Mouse (Mus musculus): ENCODE measurements around the gene Tfpi. TPM values are rescaled to one million over a fixed set of nuclear protein-coding genes. Genes with fewer than 3 reads are reported as not detected.
"Not testable (repeated sequence)": the region's sequence is repeated elsewhere in the genome, so short reads cannot be mapped to it uniquely, and the experiment has no call there.

Gene Tfpi
- total and polyA plus RNA-seq, 2 experiments from 2014 or later: 10.4 to 13.2 TPM

GRCm38 (mm10) chr2:84402713-84403112 is 73.9 kb downstream of the Tfpi start:
- Histone ChIP-seq H3K27ac (ENCODE audit: low read depth, low read length) (no peak overlapping the region), H3K36me3 (ENCODE audit: insufficient read depth, low read length) (no peaks in the 10 kb centered on the region), H3K4me1 (ENCODE audit: insufficient read depth, low read length) (no peaks in the 10 kb centered on the region), H3K4me2 (ENCODE audit: low read depth, low read length, poor library complexity, severe bottlenecking) (no peak overlapping the region), H3K4me3 (ENCODE audit: low read depth, low read length) (no peak overlapping the region), H3K9me3 (ENCODE audit: low read length) (no peaks in the 10 kb centered on the region), H3K9ac (replicated peaks; ENCODE audit: low read length, poor library complexity, severe bottlenecking) (no peak overlapping the region), H3K27me3 (ENCODE audit: insufficient read depth, low read length) (no peaks in the 10 kb centered on the region)
- no peak for TF ChIP-seq CTCF (IDR thresholded peaks at IDR 0.05)
- ATAC-seq (ENCODE audit: low FRiP score) (no peak), DNase-seq (ENCODE audit: low spot score) (no peak)
- 83% methylated on average over 3 of the region's 3 CpGs for WGBS

GRCm38 (mm10) chr2:84396557-84396956 is 80.0 kb downstream of the Tfpi start:
- no peak overlapping the region for H3K4me3 ChIP-seq (ENCODE audit: low read depth, low read length)
- WGBS: 63% methylated on average over 4 of the region's 4 CpGs
- H3K36me3 ChIP-seq (ENCODE audit: insufficient read depth, low read length): no peaks in the 10 kb centered on the region
- ATAC-seq (ENCODE audit: low FRiP score) (0 out of 2 replicates have a peak, but pooled peaks have one; percentile 31), DNase-seq (ENCODE audit: low spot score) (peak; percentile 31)
- no peak overlapping the region for H3K9ac ChIP-seq (replicated peaks; ENCODE audit: low read length, poor library complexity, severe bottlenecking)
- H3K9me3 ChIP-seq (ENCODE audit: low read length): no peaks in the 10 kb centered on the region
- no peaks in the 10 kb centered on the region for H3K27me3 ChIP-seq (ENCODE audit: insufficient read depth, low read length)
- no peak overlapping the region for H3K4me2 ChIP-seq (ENCODE audit: low read depth, low read length, poor library complexity, severe bottlenecking)
- no peaks in the 10 kb centered on the region for H3K4me1 ChIP-seq (ENCODE audit: insufficient read depth, low read length)
- TF ChIP-seq CTCF (IDR thresholded peaks at IDR 0.05): no peak
- H3K27ac ChIP-seq (ENCODE audit: low read depth, low read length): no peak overlapping the region

DNA sequence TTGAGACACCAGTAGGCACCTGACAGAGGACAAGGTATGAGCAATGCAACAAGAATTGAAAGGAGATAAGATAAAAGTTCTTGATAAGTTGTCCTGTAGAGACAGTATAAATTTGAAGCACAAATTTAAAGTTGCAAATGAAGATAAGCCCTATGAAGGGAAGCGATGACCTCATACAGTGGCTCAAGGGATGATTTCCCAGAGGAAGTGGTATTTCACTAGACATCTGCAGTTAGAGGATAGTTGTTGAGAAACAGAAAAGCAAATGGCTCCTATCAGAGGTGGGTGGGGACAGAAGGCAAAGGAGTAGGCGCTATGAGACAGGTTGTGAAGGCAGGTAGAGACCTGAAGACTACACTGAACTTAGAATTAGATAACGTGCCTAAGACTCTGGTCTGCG is 83.3 kb downstream of the Tfpi start:
- WGBS: 96% methylated on average over 4 of the region's 4 CpGs
- Histone ChIP-seq H3K27me3 (ENCODE audit: insufficient read depth, low read length) (no peaks in the 10 kb centered on the region), H3K27ac (ENCODE audit: low read depth, low read length) (no peak overlapping the region), H3K4me3 (ENCODE audit: low read depth, low read length) (no peak overlapping the region), H3K9me3 (ENCODE audit: low read length) (no peaks in the 10 kb centered on the region), H3K4me1 (ENCODE audit: insufficient read depth, low read length) (no peaks in the 10 kb centered on the region), H3K4me2 (ENCODE audit: low read depth, low read length, poor library complexity, severe bottlenecking) (no peak overlapping the region), H3K9ac (replicated peaks; ENCODE audit: low read length, poor library complexity, severe bottlenecking) (no peak overlapping the region), H3K36me3 (ENCODE audit: insufficient read depth, low read length) (no peaks in the 10 kb centered on the region)
- no peak for TF ChIP-seq CTCF (IDR thresholded peaks at IDR 0.05)
- no peak for ATAC-seq (ENCODE audit: low FRiP score)
- no peak for DNase-seq (ENCODE audit: low spot score)

DNA sequence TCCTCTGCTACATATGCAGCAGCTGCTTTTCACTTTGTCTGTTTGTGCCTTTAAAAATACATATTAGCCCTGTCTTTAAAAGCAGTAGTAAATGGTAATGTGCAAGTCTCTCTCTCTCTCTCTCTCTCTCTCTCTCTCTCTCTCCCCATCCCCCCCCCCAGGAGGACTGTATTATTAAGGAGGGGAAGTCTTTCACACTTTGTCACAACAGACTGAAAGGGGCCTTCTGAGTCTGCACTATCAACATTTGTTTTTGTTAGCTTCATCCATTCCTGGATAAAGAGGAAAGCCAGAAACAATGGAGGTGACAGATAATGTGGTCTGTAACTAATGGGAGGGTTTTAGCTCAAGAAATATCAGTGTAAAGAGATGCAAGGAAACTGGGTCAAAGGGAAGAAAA is 87.5 kb downstream of the Tfpi start:
- no peaks in the 10 kb centered on the region for H3K36me3 ChIP-seq (ENCODE audit: insufficient read depth, low read length)
- no peaks in the 10 kb centered on the region for H3K9me3 ChIP-seq (ENCODE audit: low read length)
- no peaks in the 10 kb centered on the region for H3K4me1 ChIP-seq (ENCODE audit: insufficient read depth, low read length)
- TF ChIP-seq CTCF (IDR thresholded peaks at IDR 0.05): no peak
- DNase-seq (ENCODE audit: low spot score): no peak
- no peak overlapping the region for H3K4me2 ChIP-seq (ENCODE audit: low read depth, low read length, poor library complexity, severe bottlenecking)
- no peak overlapping the region for H3K9ac ChIP-seq (replicated peaks; ENCODE audit: low read length, poor library complexity, severe bottlenecking)
- H3K27me3 ChIP-seq (ENCODE audit: insufficient read depth, low read length): no peaks in the 10 kb centered on the region
- no peak overlapping the region for H3K4me3 ChIP-seq (ENCODE audit: low read depth, low read length)
- H3K27ac ChIP-seq (ENCODE audit: low read depth, low read length): no peak overlapping the region
- no peak for ATAC-seq (ENCODE audit: low FRiP score)

DNA sequence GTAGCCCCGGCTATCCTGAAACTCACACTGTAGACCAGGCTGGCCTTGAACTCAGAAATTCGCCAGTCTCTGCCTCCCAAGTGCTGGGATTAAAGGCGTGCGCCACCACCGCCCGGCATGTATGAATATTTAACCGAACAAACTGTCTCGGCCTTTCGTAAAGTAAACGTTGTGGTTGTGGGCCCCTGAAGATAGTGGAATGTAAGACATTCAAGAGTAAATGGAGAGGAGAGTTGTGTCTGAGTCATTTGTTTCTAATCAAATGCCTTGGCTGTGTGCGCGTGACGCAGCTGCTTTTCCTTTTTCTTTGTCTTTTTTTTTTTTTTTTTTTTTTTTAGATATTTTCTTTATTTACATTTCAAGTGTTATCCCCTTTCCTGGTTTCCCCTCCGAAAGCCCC is 88.0 kb downstream of the Tfpi start:
- 96% methylated on average over 14 of the region's 14 CpGs for WGBS
- H3K4me1 ChIP-seq (ENCODE audit: insufficient read depth, low read length); H3K36me3 ChIP-seq (ENCODE audit: insufficient read depth, low read length); H3K27me3 ChIP-seq (ENCODE audit: insufficient read depth, low read length); H3K4me3 ChIP-seq (ENCODE audit: low read depth, low read length); H3K9ac ChIP-seq (replicated peaks; ENCODE audit: low read length, poor library complexity, severe bottlenecking); DNase-seq (ENCODE audit: low spot score); H3K9me3 ChIP-seq (ENCODE audit: low read length); H3K27ac ChIP-seq (ENCODE audit: low read depth, low read length); H3K4me2 ChIP-seq (ENCODE audit: low read depth, low read length, poor library complexity, severe bottlenecking); ATAC-seq (ENCODE audit: low FRiP score): not testable (repeated sequence)

DNA sequence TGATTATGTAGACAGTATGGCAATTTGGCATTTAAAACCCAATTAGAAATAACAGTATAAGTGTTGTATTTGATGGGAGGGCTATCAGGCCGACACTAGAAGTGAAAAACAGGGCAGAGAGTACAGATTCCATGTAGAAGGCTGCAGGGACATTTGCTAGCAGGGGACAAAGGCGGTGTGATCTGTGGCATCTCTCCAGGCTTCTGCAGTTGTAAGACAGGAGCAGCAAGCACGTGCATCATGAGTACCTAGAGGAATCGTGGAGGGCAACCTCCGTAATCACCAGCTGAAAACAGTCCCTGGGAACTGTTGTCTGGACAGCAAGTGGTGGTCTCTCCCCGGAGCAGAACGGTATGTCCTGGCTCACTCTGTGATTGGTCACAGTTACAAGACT is 88.6 kb downstream of the Tfpi start:
- H3K4me1 ChIP-seq (ENCODE audit: insufficient read depth, low read length): no peaks in the 10 kb centered on the region
- H3K27me3 ChIP-seq (ENCODE audit: insufficient read depth, low read length): no peaks in the 10 kb centered on the region
- H3K36me3 ChIP-seq (ENCODE audit: insufficient read depth, low read length): no peaks in the 10 kb centered on the region
- no peak overlapping the region for H3K4me3 ChIP-seq (ENCODE audit: low read depth, low read length)
- 68% methylated on average over 7 of the region's 7 CpGs for WGBS
- no peak overlapping the region for H3K9ac ChIP-seq (replicated peaks; ENCODE audit: low read length, poor library complexity, severe bottlenecking)
- no peak overlapping the region for H3K27ac ChIP-seq (ENCODE audit: low read depth, low read length)
- TF ChIP-seq CTCF (IDR thresholded peaks at IDR 0.05): no peak
- DNase-seq (ENCODE audit: low spot score): no peak
- no peak for ATAC-seq (ENCODE audit: low FRiP score)
- no peaks in the 10 kb centered on the region for H3K9me3 ChIP-seq (ENCODE audit: low read length)
- no peak overlapping the region for H3K4me2 ChIP-seq (ENCODE audit: low read depth, low read length, poor library complexity, severe bottlenecking)
